ENCODE assay signal across 9 mouse cellular contexts in genomic region chr11:84243562-84243961, GRCm38 (mm10).
A peak's percentile ranks its signal among the peaks of the same experiment; 100 is the strongest.
DNase-seq lines count a peak whose midpoint lies in the region; ATAC-seq lines count a peak whose summit lies in the region.
"Had no signal": no experiment of that assay in that cellular context is flagged by ENCODE, and none has a peak within 500 bp of the region (broad histone marks: within the 10 kb centered on the region; RNA-seq: fewer than 3 reads in every experiment).

No protein-coding gene starts in this region.

- no peak overlapping the region for H3K27ac ChIP-seq in forebrain, embryonic 11.5 days (ENCODE audit: low read depth, low read length)
- H3K27ac ChIP-seq in forebrain, embryonic 15.5 days (replicated peaks) = no peak overlapping the region
- no peak overlapping the region for H3K27ac ChIP-seq in limb, embryonic 10.5 days
- H3K27ac ChIP-seq: limb, embryonic 12.5 days had no signal

- peak; percentile 76 for DNase-seq in forebrain, embryonic 11.5 days (ENCODE audit: low spot score)
- peak; percentile 25 for DNase-seq in urinary bladder, postnatal 25 days (ENCODE audit: low spot score)
- no peak for DNase-seq in urinary bladder, postnatal 10 days (ENCODE audit: low spot score)
- DNase-seq in cerebellum, postnatal 14 days = peak; percentile 56 to 72
- peak; percentile 48 to 60 for DNase-seq in heart, postnatal 14 days
- peak; percentile 59 for DNase-seq in limb, embryonic 10.5 days (ENCODE audit: low spot score)
- peak; percentile 59 for DNase-seq in right cerebral cortex, postnatal 14 days

- intact Hi-C loops in heart, postnatal 14 days (cut with DNase I) = loop anchor here (10.0 kb wide), 1 partner anchor 99 kb away; no protein-coding TSS in a partner anchor

- H3K4me2 ChIP-seq in forebrain, embryonic 11.5 days (ENCODE audit: low read depth, low read length, severe bottlenecking) = no peak overlapping the region
- H3K4me2 ChIP-seq in forebrain, embryonic 15.5 days (replicated peaks) = no peak overlapping the region
- H3K4me2 ChIP-seq: limb, embryonic 12.5 days had no signal

- no peaks in the 10 kb centered on the region for H3K9me3 ChIP-seq in forebrain, embryonic 11.5 days (ENCODE audit: control insufficient read depth, low read length)
- H3K9me3 ChIP-seq in forebrain, embryonic 15.5 days = no peaks in the 10 kb centered on the region
- H3K9me3 ChIP-seq in limb, embryonic 10.5 days (replicated peaks) = no peaks in the 10 kb centered on the region
- H3K9me3 ChIP-seq: limb, embryonic 12.5 days had no signal

- H3K4me1 ChIP-seq in forebrain, embryonic 11.5 days (replicated peaks; ENCODE audit: control insufficient read depth, insufficient read depth, low read length) = no peaks in the 10 kb centered on the region
- H3K4me1 ChIP-seq in forebrain, embryonic 15.5 days = no peaks in the 10 kb centered on the region
- no peaks in the 10 kb centered on the region for H3K4me1 ChIP-seq in limb, embryonic 10.5 days
- H3K4me1 ChIP-seq: limb, embryonic 12.5 days had no signal

- ATAC-seq in forebrain, embryonic 11.5 days (replicated peaks; ENCODE audit: low FRiP score) = no peak
- ATAC-seq in forebrain, embryonic 15.5 days (replicated peaks) = no peak

- no peaks in the 10 kb centered on the region; the same call in 1 of the 2 replicates for H3K36me3 ChIP-seq in forebrain, embryonic 11.5 days (ENCODE audit: control insufficient read depth, insufficient read depth, low read length)
- peaks cover 11% of the 10 kb centered on the region; the same call in 1 of the 2 replicates for H3K36me3 ChIP-seq in forebrain, embryonic 15.5 days
- H3K36me3 ChIP-seq in limb, embryonic 10.5 days = peaks cover 51% of the 10 kb centered on the region

- H3K4me3 ChIP-seq in forebrain, embryonic 11.5 days (ENCODE audit: low read depth, low read length) = no peak overlapping the region
- no peak overlapping the region for H3K4me3 ChIP-seq in forebrain, embryonic 15.5 days
- no peak overlapping the region for H3K4me3 ChIP-seq in limb, embryonic 10.5 days
- H3K4me3 ChIP-seq: limb, embryonic 12.5 days had no signal

- H3K9ac ChIP-seq in forebrain, embryonic 11.5 days (ENCODE audit: low read length) = no peak overlapping the region
- no peak overlapping the region for H3K9ac ChIP-seq in forebrain, embryonic 15.5 days (replicated peaks)
- H3K9ac ChIP-seq: limb, embryonic 12.5 days had no signal

- H3K27me3 ChIP-seq in forebrain, embryonic 11.5 days (ENCODE audit: control insufficient read depth, insufficient read depth, low read length) = no peaks in the 10 kb centered on the region
- no peaks in the 10 kb centered on the region for H3K27me3 ChIP-seq in forebrain, embryonic 15.5 days
- H3K27me3 ChIP-seq in limb, embryonic 10.5 days (ENCODE audit: low read depth, poor library complexity, severe bottlenecking) = no peaks in the 10 kb centered on the region
- H3K27me3 ChIP-seq: limb, embryonic 12.5 days had no signal
